Mouse (Mus musculus): Measurements from ENCODE around the gene 4833439L19Rik.

The 4833439L19Rik gene

GRCm38 (mm10) chr13:54575489-54575888 lies 10.3 kb upstream of the 4833439L19Rik start:
- peaks cover 20% of the 10 kb centered on the region for H3K27me3 ChIP-seq (ENCODE audit: insufficient read depth, low read length)
- H3K36me3 ChIP-seq (ENCODE audit: insufficient read depth, low read length): peaks cover 43% of the 10 kb centered on the region
- TF ChIP-seq POU5F1 (IDR thresholded peaks at IDR 0.05; ENCODE audit: borderline replicate concordance, low read length): no peak
- TF ChIP-seq NANOG (IDR thresholded peaks at IDR 0.05; ENCODE audit: borderline replicate concordance, low read length): no peak
- TF ChIP-seq CTCF (conservative IDR thresholded peaks at IDR 0.05; ENCODE audit: low read length): no peak
- peaks cover 60% of the 10 kb centered on the region for H3K4me1 ChIP-seq (replicated peaks; ENCODE audit: low read depth, low read length)
- peak overlapping the region; percentile 97 for H3K4me3 ChIP-seq (replicated peaks; ENCODE audit: low read length)
- H3K9me3 ChIP-seq (ENCODE audit: low read length): no peaks in the 10 kb centered on the region

GRCm38 (mm10) chr13:54574854-54575481 lies 9.7 kb upstream of the 4833439L19Rik start, which contains the start of gene Arl10:
Gene Arl10 (plus strand): TSS chr13:54575015.
- TF ChIP-seq POU5F1 (IDR thresholded peaks at IDR 0.05; ENCODE audit: borderline replicate concordance, low read length) (no peak), NANOG (IDR thresholded peaks at IDR 0.05; ENCODE audit: borderline replicate concordance, low read length) (no peak), CTCF (conservative IDR thresholded peaks at IDR 0.05; ENCODE audit: low read length) (no peak)
- H3K36me3 ChIP-seq (ENCODE audit: insufficient read depth, low read length): peaks cover 37% of the 10 kb centered on the region
- H3K4me3 ChIP-seq (replicated peaks; ENCODE audit: low read length): peak within 1 kb of the TSS; percentile 97
- H3K4me1 ChIP-seq (replicated peaks; ENCODE audit: low read depth, low read length): peaks cover 59% of the 10 kb centered on the region
- H3K9me3 ChIP-seq (ENCODE audit: low read length): no peaks in the 10 kb centered on the region
- H3K27me3 ChIP-seq (ENCODE audit: insufficient read depth, low read length): peaks cover 20% of the 10 kb centered on the region

- Histone ChIP-seq H3K4me1 (replicated peaks; ENCODE audit: low read depth, low read length) (peaks cover 65% of the 10 kb centered on the region), H3K9me3 (ENCODE audit: low read length) (no peaks in the 10 kb centered on the region), H3K36me3 (ENCODE audit: insufficient read depth, low read length) (peaks cover 18% of the 10 kb centered on the region), H3K27me3 (ENCODE audit: insufficient read depth, low read length) (peaks cover 20% of the 10 kb centered on the region), H3K4me3 (replicated peaks; ENCODE audit: low read length) (no peak overlapping the region)
- TF ChIP-seq CTCF (conservative IDR thresholded peaks at IDR 0.05; ENCODE audit: low read length) (no peak), NANOG (IDR thresholded peaks at IDR 0.05; ENCODE audit: borderline replicate concordance, low read length) (no peak), POU5F1 (IDR thresholded peaks at IDR 0.05; ENCODE audit: borderline replicate concordance, low read length) (no peak)
These were observed 7.4 kb upstream of the 4833439L19Rik start for GRCm38 (mm10) chr13:54572621-54573020.

GRCm38 (mm10) chr13:54571637-54572036 lies 6.4 kb upstream of the 4833439L19Rik start:
- H3K9me3 ChIP-seq (ENCODE audit: low read length): no peaks in the 10 kb centered on the region
- peaks cover 8% of the 10 kb centered on the region for H3K36me3 ChIP-seq (ENCODE audit: insufficient read depth, low read length)
- peaks cover 18% of the 10 kb centered on the region for H3K27me3 ChIP-seq (ENCODE audit: insufficient read depth, low read length)
- no peak for TF ChIP-seq POU5F1 (IDR thresholded peaks at IDR 0.05; ENCODE audit: borderline replicate concordance, low read length)
- no peak for TF ChIP-seq CTCF (conservative IDR thresholded peaks at IDR 0.05; ENCODE audit: low read length)
- no peak for TF ChIP-seq NANOG (IDR thresholded peaks at IDR 0.05; ENCODE audit: borderline replicate concordance, low read length)
- peaks cover 64% of the 10 kb centered on the region for H3K4me1 ChIP-seq (replicated peaks; ENCODE audit: low read depth, low read length)
- H3K4me3 ChIP-seq (replicated peaks; ENCODE audit: low read length): no peak overlapping the region

- no peaks in the 10 kb centered on the region for H3K36me3 ChIP-seq (ENCODE audit: insufficient read depth, low read length)
- H3K9me3 ChIP-seq (ENCODE audit: low read length): no peaks in the 10 kb centered on the region
- H3K4me3 ChIP-seq (replicated peaks; ENCODE audit: low read length): no peak overlapping the region
- H3K4me1 ChIP-seq (replicated peaks; ENCODE audit: low read depth, low read length): peaks cover 64% of the 10 kb centered on the region
- no peak for TF ChIP-seq NANOG (IDR thresholded peaks at IDR 0.05; ENCODE audit: borderline replicate concordance, low read length)
- TF ChIP-seq POU5F1 (IDR thresholded peaks at IDR 0.05; ENCODE audit: borderline replicate concordance, low read length): no peak
- no peak for TF ChIP-seq CTCF (conservative IDR thresholded peaks at IDR 0.05; ENCODE audit: low read length)
- peaks cover 8% of the 10 kb centered on the region for H3K27me3 ChIP-seq (ENCODE audit: insufficient read depth, low read length)
These were observed 5.5 kb upstream of the 4833439L19Rik start for GRCm38 (mm10) chr13:54570736-54571135.

GRCm38 (mm10) chr13:54569282-54569681 lies 4.0 kb upstream of the 4833439L19Rik start:
- no peaks in the 10 kb centered on the region for H3K36me3 ChIP-seq (ENCODE audit: insufficient read depth, low read length)
- TF ChIP-seq POU5F1 (IDR thresholded peaks at IDR 0.05; ENCODE audit: borderline replicate concordance, low read length) (no peak), CTCF (conservative IDR thresholded peaks at IDR 0.05; ENCODE audit: low read length) (no peak), NANOG (IDR thresholded peaks at IDR 0.05; ENCODE audit: borderline replicate concordance, low read length) (no peak)

GRCm38 (mm10) chr13:54568380-54568779 lies 3.1 kb upstream of the 4833439L19Rik start:
- H3K9me3 ChIP-seq (ENCODE audit: low read length): no peaks in the 10 kb centered on the region
- no peak for TF ChIP-seq NANOG (IDR thresholded peaks at IDR 0.05; ENCODE audit: borderline replicate concordance, low read length)
- TF ChIP-seq POU5F1 (IDR thresholded peaks at IDR 0.05; ENCODE audit: borderline replicate concordance, low read length): no peak
- TF ChIP-seq CTCF (conservative IDR thresholded peaks at IDR 0.05; ENCODE audit: low read length): no peak
- H3K4me1 ChIP-seq (replicated peaks; ENCODE audit: low read depth, low read length): peaks cover 65% of the 10 kb centered on the region

More at GRCm38 (mm10) chr13:54569282-54569681, 4.0 kb upstream of the 4833439L19Rik start:
- H3K9me3 ChIP-seq (ENCODE audit: low read length): no peaks in the 10 kb centered on the region
- peaks cover 6% of the 10 kb centered on the region for H3K27me3 ChIP-seq (ENCODE audit: insufficient read depth, low read length)
- peaks cover 63% of the 10 kb centered on the region for H3K4me1 ChIP-seq (replicated peaks; ENCODE audit: low read depth, low read length)
- H3K4me3 ChIP-seq (replicated peaks; ENCODE audit: low read length): no peak overlapping the region

GRCm38 (mm10) chr13:54565594-54566345 lies 535 bp upstream of the 4833439L19Rik start:
- TF ChIP-seq NANOG (IDR thresholded peaks at IDR 0.05; ENCODE audit: borderline replicate concordance, low read length): 0 out of 2 replicates have a peak, but pooled peaks have one; percentile 44
- peak; percentile 78 for TF ChIP-seq CTCF (conservative IDR thresholded peaks at IDR 0.05; ENCODE audit: low read length)
- TF ChIP-seq POU5F1 (IDR thresholded peaks at IDR 0.05; ENCODE audit: borderline replicate concordance, low read length): no peak
- peaks cover 73% of the 10 kb centered on the region for H3K4me1 ChIP-seq (replicated peaks; ENCODE audit: low read depth, low read length)
- peaks cover 30% of the 10 kb centered on the region for H3K36me3 ChIP-seq (ENCODE audit: insufficient read depth, low read length)

More at GRCm38 (mm10) chr13:54568380-54568779, 3.1 kb upstream of the 4833439L19Rik start:
- Histone ChIP-seq H3K27me3 (ENCODE audit: insufficient read depth, low read length) (peaks cover under 1% of the 10 kb centered on the region; the same call in 1 of the 2 replicates), H3K4me3 (replicated peaks; ENCODE audit: low read length) (peak overlapping the region; percentile 49), H3K36me3 (ENCODE audit: insufficient read depth, low read length) (peaks cover 5% of the 10 kb centered on the region; the same call in 1 of the 2 replicates)

More at GRCm38 (mm10) chr13:54565594-54566345, 535 bp upstream of the 4833439L19Rik start:
- Histone ChIP-seq H3K4me3 (replicated peaks; ENCODE audit: low read length) (peak overlapping the region; percentile 99), H3K9me3 (ENCODE audit: low read length) (no peaks in the 10 kb centered on the region), H3K27me3 (ENCODE audit: insufficient read depth, low read length) (no peaks in the 10 kb centered on the region)
